Mouse (Mus musculus) monocyte, adult 5-6 weeks (primary cell): ENCODE measurements at regions not wholly inside any gene's neighbourhood (a gene's known extent, or its start where the extent isn't known, plus 50 kb on each side); places are given as distances from the start of the nearest gene placed in this dataset.
"Not testable (repeated sequence)": the region's sequence is repeated elsewhere in the genome, so short reads cannot be mapped to it uniquely, and the experiment has no call there.

Source experiments
- ATAC-seq: fragments of 153-309, 156-312 bp; replicated peaks from 2 replicates; pipeline ENCODE4 v1.8.0; 2017; ENCODE audit warnings: mild to moderate bottlenecking; ENCODE audit not compliant: low TSS enrichment, insufficient number of reproducible peaks, severe bottlenecking, poor library complexity, low FRiP score

DNA sequence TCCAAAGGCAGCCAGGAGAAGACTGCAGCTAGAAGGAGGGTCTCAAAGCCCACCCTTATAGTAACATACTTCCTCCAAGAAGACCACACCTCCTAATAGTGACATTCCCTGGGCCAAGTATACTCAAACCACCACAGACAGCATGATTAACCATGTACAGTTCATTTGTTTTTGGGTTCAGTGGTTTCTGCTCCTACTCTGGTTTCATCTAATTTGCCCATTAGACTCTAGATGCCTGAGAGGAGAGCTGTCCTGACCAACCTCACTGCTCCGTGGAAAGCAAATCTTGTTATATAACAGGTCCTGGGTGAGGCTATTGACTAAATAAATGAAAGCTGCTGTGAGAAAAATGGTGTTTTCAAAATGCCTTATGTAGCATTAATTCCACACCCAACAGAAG lies 272.2 kb downstream of the Hace1 start:
- no peak for ATAC-seq

DNA sequence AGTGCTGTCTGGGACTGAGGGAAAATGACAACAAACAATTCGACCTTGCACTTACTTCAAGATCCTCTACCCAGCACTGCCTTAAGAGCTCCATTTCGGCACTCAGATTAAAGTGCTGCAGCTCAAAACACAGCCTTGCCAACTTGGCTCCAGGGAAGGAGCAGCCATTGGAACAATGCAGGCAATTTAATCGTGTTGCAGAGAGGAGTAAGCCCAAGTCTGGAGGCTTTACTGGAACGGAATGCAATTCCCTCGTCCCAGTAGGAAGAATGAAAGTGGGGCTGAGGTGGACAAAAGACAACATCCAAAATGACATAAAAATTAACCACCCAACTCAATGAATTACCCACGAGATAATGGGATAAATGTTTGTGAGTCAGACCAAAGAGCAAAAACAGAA lies 273.0 kb downstream of the Hace1 start:
- ATAC-seq, result no peak

DNA sequence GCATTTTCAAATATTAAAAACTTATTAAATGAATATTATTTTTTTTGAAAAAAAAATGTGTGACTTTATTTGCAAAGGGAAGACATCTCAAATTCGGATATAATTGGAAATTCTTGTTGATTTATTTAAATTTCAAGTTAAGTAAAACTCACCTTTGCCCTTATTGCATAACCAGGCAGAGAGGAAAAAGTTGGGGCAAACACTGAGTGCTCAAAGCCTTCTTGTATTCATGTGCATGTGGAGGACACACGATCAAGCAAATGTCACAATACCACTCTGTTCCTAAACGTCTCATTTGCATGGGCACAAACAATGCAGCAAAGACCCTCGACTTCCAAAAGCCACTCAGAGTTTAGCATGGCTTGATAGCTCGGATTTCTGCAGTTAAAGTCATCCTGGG lies 275.1 kb downstream of the Hace1 start:
- ATAC-seq, result no peak

- no peak for ATAC-seq
Observed at GRCm38 (mm10) chr10:45855514-45855913, 277.9 kb downstream of the Hace1 start.

DNA sequence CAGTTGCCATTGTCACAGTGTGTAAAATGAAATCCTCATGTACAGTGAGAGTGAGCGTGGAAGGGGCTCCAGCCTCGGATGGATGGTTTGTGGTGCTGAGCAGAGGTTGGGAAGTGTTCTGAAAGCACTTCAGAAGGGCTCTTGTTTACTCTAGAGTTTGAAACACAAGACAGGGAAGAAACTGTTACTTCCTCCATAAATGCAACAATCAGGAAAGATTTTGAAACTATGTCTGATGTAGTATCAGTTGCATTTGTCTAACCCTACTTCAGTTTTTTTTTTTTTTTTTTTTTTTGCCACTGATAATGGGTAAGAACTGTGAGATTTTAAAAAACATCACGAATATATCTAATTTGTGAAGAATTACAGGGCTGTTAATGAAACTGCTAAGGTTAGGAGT lies 281.5 kb downstream of the Hace1 start:
- ATAC-seq, result no peak

- ATAC-seq, result no peak
Observed at GRCm38 (mm10) chr10:45859909-45860308, 282.3 kb downstream of the Hace1 start.

- ATAC-seq, result no peak
Observed at GRCm38 (mm10) chr10:45860696-45861095, 283.1 kb downstream of the Hace1 start.

- no peak for ATAC-seq
Observed at GRCm38 (mm10) chr10:45865793-45866192, 288.2 kb downstream of the Hace1 start.

DNA sequence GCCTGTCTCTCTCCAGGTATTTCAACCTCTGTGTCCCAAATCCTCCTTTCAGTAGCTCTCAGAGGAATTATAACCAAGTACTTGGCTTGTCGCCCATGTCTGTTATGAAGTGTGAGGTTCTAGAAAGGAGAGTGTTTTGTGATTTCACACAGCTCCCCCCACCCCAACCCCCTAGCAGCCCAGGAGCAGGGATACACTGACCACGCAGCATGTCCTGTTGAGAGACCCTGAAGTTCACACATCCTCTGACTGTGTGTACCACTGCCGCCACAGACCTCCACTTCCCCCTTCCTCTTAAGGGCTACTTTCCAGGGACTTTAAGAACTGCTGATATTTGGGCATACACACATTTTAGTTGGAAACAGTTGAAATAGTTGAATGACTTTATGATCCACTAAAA lies 289.2 kb downstream of the Hace1 start:
- no peak for ATAC-seq

- no peak for ATAC-seq
Observed at GRCm38 (mm10) chr10:45871028-45871427, 293.4 kb downstream of the Hace1 start.

DNA sequence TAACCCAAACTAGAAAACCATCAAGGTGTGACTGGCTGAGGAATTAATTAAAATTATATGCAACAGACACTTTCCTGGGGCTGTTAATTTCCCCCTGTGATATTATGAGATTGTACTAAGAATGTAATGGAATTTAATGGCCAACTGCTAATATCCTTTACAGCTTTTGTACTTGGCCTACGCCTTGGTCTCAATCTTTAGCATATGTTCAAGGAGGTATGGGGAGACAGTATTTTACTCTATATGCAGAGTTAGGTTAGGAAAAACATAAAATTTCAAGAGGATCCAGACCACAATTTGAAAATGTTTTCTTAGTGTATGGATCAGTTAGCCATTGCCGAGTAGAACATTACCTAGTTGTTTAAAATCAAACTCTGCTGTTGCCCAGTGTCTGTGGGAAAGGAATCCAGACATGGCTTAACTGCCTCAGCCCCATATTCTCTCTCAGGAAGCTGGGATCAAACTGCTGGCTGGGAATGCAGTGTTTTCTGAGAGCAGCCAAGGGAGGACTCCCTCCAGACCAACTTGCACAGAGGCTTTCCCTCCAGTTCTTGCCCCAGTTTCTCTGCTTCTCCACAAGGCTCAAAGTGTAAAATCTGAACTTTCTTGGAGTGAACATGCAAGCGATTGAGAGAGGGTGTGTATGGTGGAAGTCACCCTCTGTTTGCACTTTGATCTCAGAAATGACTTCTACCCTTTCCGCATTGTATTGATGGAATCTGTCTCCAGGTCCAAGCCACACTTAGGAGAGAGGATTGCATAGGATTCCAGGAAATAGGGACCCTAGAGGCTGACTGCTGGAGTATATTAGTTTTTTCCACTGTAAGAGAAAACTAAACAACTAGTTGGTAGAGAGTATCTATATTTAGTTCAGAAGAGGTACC lies 294.6 kb downstream of the Hace1 start:
- no peak for ATAC-seq

DNA sequence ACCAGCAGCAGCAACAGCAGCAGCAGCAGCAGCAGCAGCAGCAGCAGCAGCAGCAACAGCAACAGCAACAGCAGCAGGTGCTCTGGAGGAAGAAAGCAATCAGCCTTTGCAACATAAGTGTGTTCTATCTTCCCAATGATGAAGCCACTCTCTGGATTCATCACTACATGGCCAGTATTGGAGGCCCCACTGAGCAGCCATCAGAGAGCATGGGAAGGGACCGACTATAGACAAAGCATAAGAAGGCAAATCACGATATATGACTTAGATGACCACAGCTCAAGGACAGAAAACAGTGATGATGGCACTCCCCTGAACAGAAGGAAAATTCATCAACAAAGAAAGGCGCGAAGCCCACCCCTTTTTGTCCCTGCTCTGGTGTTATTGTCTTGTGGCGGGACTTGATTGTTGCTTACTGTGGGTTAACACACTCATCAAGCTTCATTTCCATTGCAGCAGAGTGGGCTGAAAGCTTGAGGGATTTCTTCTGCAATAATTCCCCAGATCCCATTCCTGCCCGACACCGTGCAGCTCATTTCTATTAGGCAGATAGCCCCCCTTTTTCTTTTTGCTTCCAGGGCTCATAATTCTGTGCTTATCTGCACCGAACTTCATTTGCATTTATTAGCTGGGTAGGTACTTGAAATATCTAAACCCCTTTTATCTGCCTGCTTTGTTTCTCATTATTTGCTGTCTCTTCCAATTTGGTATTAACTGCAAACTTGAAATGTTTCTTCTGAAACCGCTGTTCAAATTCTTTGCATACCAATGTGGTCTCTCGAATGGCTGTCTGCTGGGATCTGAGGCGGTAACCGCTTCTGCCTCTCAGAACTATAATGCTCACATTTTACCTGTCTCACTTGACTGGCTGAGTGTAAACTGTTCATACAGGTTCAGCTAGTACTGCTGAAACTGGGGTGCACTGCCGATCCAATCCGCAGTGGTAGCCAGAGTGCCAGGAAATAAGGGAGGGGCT lies 296.5 kb downstream of the Hace1 start:
- no peak for ATAC-seq

DNA sequence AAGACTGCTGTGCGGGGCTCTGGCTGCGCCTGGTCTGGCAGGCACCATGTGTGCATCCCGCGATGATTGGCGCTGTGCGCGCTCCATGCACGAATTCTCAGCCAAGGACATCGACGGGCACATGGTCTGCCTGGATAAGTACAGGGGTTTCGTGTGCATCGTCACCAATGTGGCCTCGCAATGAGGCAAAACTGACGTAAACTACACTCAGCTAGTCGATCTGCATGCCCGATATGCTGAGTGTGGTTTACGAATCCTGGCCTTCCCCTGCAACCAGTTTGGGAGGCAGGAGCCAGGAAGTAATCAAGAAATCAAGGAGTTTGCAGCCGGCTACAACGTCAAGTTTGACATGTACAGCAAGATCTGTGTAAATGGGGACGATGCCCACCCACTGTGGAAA lies 297.7 kb downstream of the Hace1 start:
- not testable (repeated sequence) for ATAC-seq

GRCm38 (mm10) chr10:45883745-45884144 lies 306.1 kb downstream of the Hace1 start:
- no peak for ATAC-seq

- ATAC-seq, result no peak
Observed at GRCm38 (mm10) chr10:45886636-45887035, 309.0 kb downstream of the Hace1 start.

DNA sequence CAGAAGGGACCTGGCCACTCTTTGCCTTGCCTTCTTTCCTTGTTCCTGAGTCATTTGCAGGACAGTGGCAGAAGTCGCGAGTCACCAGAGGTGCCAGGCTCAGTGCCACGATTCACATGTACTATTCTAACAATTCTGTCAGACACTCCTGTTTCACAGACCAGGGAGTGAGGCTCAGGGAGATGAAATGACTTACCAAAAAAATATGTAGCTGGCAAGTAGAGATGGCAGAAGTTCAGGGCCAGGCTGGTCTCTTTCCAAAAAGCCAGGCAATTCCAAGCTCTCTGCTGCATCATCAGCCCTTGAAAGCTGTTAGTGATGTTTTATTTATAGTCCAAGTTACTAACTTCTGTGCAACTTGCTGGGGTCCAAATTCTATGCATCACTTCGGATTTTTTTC lies 311.2 kb downstream of the Hace1 start:
- ATAC-seq, result no peak

GRCm38 (mm10) chr10:45889381-45889951 lies 311.8 kb downstream of the Hace1 start:
- no peak for ATAC-seq

- no peak for ATAC-seq
Observed at GRCm38 (mm10) chr10:45890088-45890626, 312.5 kb downstream of the Hace1 start.

GRCm38 (mm10) chr10:45892464-45892863 lies 314.8 kb downstream of the Hace1 start:
- no peak for ATAC-seq
